Mouse (Mus musculus): Measurements from ENCODE around the gene Srgap1.

Srgap1 gene

DNA sequence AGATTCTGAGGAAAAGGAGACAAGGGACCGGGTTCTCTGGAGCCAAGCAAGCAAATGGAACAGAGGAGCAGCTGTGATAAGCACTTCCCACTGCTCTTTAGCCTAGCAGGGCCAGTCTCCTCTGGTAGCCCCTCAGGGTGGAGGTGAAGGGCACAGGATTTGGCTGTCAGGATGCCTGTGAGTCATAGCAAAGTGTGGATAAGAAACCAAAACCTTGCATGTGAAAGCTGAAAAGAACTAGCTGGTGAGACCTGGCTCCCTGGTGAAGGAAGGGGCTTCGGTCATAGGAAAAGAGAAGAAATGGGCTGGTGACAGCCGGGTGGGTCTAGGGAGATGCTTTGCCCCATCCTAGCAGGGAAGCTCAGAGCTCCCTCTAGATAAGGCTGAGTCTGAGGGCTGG lies 30.5 kb downstream of the Srgap1 start:
- DNase-seq = no peak

DNA sequence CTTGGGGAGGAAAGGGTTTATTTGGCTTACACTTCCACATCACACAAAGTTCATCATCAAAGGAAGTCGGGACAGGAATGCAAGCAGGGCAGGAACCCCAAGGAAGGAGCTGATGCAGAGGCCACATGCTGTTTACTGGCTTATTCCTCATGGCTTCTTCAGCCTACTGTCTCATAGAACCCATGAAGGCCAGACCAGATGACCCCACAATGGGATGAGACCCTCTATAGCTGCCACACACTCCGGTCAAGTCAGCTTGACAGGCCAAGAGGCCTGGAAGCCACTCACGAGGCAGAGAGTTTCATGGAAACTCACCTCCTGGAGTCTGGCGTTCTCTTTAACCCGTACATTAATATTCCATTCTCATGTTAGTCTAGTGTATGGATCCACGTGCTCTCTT lies 34.8 kb downstream of the Srgap1 start:
- no peak for DNase-seq

DNA sequence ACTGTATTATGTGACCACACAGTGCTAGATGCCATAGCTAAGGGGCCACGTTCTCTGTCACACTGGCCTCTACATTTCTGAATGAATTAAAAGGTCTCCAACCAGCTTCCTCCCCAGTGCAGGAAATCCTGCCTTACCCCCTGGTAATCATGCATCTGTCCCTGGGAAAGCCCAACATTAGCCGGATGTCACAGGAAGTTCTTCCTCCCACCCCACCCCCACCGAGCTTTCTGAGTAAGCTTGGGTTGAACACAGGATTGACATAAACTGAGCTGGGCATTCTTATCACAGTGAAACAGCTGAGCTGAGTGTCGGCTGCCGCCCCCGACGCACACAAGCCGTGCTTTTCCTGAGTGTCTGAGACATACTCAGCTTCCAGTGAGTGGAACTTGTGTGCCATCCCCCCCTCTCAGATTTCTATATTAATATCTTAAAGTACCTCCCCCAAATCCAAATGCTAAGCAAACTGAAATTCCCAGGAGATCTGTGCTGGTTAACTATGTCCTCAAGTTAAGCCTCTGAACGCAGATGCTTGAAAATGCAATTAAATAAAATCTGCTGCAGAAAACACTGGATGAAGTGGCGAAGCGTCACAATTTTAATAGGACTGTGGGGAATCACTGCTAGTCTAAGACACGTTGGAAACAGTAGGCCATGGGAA lies 38.3 kb downstream of the Srgap1 start:
- DNase-seq = peak in 1 of 2 experiments; percentile 9

DNA sequence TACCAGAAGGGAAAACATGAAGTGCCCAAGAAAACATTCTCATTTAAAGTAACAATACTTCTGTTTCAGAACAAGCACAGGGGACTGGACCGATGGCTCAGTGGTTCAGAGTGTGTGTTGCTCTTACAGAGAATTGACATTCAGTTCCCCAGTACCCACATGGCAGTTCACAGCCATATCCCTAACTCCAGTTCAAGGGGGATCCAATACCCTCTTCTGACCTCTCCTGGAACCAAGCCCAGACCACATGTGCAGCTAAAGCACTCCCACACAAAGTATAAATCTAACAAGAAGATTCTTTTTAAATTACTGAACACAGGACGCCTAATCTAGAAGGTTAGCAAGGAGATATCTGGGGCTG lies 38.8 kb downstream of the Srgap1 start:
- DNase-seq = no peak

DNA sequence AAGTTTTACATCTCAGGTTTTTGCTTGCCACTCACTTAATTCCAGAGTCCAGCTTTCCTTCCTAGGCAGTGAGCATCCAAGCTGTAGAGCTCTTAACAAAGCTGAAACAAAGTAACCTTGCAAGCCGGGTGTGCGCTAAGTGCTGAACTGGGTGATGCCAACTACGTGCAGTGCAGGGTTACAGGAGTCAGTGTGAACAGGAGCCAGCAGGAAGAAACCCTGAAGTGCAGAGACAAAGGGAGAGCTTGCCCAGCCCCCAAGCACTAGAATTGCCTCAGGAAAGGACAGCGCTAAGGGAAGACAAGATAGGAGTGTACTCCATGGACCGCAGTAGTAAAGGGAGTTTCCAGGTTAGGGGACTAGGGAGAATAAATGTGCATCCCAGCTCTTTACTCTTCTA lies 40.5 kb downstream of the Srgap1 start:
- no peak for DNase-seq

DNA sequence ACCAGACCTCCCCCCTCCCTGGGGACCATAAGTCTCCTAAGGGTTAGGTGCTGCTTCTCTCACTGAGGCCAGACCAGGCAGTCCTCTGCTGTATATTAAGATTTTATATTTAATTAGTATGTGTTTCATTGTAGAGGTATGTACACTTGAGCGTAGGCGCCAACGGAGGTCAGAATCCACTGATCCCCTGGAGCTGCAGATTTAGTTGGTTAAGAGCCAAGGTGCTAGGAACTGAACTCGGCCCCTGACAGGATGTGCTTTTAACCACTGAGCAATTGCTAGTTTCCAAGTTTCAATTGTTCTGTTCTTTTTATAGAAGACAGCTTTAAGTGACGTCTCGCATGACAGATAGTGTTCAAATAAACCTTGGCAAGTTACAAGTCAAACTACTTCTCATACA lies 41.0 kb downstream of the Srgap1 start:
- no peak for DNase-seq

DNA sequence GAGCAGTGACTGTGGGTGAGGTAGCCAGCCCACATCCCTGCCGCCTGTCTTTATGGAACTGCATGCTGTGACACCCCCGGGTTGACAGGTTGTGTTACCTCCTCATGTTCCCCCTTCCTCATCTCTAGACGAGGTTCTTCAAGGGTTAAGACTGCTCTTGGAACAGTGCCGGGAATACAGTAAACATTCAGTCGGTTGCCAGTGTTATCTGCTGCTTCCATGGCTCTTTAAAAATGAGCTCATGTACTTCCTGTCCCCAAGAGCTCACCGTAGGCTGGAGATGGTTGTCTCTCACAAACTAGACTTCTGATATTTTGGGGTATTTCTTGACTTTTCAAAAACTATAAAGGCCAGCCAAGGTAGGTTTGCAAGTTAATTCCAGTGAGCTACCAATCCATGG lies 41.6 kb downstream of the Srgap1 start:
- no peak for DNase-seq

DNA sequence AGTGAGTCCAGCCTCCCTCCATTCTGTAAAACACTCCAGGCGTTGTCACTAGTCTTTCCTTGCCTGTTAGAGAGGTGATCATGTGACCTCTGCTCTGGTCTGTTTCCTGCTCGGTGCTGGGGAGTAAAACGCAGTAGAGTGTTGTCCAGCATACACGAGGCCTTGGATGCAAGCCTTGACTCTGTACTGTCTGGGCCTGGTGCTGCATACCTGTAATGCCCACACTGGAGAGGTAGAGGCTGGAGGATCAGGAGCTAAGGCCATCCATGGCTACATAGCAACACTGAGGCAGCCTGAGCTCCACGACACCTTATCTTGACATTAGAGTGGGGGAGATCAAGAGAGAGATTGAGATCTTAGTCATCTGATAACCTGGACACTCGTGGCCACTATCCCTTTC lies 44.2 kb downstream of the Srgap1 start:
- no peak for DNase-seq

DNA sequence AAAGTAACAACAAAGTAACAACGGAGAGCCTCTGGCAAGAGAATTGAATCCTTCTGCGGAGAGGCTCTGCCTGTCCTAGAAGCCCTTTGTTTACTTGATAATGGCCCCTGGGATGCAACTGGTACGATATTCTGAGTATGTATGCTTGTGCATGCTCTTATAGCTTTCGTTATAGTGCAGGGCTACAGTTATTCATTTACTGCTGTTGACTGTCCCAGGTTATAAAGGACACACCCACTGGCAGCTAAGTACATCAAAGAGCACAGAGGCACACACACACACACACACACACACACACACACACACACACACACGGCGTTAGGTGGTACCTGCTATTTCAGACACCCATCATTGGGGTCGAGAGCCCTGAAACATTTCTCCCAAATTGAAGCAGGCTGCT lies 48.3 kb downstream of the Srgap1 start:
- no peak for DNase-seq

DNA sequence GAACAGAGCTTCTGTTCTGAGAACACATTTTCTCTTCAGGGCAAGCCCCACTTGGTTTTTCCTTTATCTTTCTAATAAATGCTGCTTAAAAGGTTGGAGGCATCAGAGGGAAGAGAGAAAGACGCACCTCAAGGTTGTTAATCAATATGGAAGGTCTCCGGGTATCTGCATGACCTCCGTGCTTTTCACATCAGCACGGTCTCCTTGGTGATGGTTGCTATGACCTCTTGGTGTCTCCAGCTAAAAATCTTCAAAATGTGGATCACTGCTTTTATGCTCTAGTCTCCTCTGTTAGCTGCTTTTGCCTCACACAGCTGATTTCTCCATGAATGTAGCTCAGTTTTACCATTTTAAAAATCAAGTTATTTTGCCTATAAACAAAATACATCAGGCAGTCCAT lies 50.6 kb downstream of the Srgap1 start:
- DNase-seq = no peak

DNA sequence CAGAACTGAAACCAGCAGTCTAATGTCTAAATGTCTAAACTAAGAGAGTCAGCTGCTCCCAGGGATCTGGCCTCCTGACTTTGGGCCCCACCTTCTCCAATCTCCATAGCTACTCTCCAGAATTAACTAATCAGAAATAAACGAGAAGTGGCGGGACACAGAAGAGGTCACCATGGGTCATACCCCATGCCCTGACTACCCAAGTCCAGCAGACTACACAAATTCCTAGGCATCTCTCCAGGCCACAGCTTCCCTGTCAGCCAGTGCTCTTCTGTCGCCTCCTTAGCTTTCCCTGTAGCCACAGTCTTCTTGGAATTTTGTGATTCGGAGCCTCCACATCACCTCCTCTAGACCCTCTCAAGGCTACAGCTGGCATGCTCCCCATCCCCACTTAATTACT lies 51.7 kb downstream of the Srgap1 start:
- DNase-seq = no peak

DNA sequence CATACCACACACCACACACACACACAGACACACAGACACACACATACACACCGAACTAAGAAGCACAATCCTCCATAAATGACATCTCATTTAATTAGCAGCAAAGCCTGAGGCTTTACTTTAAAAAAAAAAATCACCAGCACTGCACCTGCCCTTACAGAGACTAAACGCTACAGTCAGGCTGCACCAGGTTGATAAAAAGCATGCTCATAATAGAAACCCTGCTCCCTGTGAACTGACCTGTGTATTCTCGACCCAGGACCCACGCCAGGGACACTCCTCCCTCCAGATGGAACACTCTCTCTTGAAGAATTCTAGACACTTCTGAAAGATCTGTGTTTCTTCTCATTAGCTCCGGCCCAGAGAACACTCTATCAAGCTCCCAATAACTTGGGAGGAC lies 52.5 kb downstream of the Srgap1 start:
- no peak for DNase-seq

DNA sequence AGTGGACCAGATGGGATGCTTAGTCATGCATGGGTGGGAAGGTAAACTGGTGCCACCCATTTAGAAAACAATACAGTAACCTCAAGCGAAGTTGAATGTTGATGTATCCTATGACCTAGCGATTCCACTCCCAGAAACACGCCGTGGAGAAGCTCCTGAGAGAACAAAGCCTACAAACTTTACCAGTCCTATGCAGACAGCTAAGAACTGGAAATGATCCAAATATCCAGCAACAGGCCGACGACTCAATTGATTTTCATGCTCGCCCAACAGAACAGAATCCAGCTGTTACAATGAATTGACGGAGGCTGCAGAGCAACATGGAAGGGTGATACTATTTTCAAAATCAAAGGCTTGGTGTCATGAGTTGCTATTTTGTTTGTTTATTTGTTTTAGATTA lies 54.5 kb downstream of the Srgap1 start:
- no peak for DNase-seq

DNA sequence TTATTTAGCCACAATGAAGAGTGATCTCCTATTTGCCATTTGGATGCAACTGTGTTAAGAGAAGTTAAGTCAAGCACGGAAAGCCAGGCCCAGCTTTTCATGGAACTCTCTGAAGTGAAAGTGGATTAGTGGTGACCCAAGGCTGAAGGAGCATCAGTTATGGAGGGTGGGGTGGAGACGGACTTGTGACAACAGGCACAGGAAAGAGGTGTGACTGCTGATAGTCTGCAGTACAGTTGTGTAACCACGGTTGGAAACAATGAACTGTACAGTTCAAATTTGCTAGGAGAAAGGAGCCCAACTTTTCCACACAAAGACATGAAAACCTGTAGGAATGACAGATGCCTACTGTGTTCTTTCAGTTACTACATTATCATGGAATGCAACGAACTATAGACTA lies 60.1 kb downstream of the Srgap1 start:
- no peak for DNase-seq

DNA sequence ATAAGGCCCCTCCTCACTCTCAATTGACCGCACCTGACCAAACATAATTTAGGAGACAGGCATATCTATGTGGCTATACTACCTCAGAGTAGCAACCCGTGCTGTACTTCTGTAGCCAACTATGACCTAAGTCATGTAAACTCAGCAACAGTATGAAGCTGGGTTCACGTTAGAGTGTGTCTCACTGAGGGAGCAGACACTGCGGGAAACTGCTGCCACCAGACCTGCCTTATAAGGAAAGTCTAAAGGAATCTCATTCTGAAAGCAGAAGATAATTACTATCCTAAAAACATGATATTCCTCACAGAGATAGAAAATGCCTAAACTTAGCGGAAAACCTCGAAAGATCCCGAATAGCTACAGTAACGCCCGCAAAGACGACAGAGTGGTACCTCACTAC lies 62.2 kb downstream of the Srgap1 start:
- no peak for DNase-seq

DNA sequence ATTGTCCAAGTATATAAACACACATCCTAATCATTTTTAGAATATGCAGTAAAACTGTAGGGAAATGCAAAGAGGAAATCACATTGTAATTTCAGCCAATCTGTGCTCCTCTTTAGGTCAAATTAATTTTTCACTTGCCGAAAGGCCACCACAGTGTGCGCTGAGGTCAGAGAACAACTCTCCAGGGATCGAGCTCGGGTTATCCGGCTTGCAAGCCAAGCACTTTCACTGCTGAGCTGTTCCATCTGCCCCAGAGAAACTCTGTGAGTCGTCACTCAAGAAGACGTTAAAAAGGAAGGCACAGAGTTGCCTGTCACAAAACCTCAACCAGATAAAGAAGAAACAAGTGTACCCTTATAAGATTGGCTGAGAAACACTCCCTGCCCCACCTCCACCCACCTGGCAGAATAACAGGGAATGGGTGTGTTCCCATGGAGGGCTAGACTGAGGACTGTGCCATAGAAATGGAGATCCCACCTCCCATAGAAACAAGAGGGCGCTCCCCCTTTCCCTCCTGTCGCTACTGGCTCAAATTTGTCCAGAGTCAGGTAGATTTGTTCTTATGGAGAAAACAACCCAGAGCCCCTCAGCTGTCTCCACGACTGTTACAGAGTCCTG lies 63.0 kb downstream of the Srgap1 start:
- DNase-seq = no peak

DNA sequence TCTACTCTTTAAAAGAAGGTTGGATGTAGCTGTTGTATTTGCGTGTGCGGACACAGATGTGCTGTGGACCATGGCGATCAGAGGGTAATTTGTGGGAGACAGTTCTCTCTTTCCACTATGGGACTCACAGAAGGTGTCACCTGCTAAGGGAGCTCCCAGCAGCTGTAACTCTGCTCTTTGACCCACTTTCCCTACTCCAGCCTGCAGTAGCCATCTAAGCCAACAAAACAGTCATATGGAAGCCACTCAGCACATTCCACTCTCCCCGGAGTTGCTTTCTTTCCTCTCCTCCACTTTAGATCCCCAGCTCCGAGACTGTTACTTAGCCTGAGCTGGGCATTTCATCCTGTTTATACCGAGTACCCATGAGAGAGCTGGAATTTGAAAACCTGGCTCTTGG lies 71.8 kb downstream of the Srgap1 start:
- DNase-seq = no peak

DNA sequence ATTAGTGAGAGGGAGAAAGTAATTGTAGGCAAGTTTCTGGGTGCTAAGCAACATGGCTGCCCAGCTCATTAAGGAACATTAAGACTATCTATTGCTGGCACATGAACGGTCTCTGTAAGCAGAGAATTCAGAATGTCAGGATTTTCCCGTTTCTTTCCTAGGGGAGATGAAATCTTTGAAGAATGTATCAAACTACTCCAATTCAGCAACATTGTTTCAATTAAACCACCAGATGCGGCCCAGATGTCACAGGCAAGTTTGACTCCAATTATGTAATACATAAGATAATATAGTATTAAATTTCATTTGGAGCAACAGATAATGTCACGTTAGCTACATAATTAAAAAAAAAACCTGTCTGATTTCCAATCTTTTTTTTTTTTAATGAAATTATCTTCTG lies 72.5 kb downstream of the Srgap1 start:
- DNase-seq = no peak

DNA sequence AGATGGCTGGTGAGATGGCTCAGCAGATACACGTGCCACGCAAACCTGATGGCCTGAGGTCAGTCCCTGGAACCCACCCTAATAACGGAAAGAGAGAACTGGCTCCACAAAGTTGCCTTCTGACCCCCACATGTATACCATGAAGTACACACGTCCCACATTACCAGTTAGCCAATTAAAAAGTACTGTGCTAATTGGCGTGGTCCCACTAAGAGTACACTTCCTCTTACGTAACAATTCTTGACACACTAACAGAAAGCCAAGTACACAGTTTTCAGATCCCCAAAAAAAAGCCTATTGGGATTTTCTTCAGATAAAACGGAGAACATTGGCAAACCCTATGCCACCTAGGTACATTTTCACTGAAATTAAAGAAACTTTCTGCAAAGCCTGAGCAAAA lies 73.8 kb downstream of the Srgap1 start:
- DNase-seq = no peak

DNA sequence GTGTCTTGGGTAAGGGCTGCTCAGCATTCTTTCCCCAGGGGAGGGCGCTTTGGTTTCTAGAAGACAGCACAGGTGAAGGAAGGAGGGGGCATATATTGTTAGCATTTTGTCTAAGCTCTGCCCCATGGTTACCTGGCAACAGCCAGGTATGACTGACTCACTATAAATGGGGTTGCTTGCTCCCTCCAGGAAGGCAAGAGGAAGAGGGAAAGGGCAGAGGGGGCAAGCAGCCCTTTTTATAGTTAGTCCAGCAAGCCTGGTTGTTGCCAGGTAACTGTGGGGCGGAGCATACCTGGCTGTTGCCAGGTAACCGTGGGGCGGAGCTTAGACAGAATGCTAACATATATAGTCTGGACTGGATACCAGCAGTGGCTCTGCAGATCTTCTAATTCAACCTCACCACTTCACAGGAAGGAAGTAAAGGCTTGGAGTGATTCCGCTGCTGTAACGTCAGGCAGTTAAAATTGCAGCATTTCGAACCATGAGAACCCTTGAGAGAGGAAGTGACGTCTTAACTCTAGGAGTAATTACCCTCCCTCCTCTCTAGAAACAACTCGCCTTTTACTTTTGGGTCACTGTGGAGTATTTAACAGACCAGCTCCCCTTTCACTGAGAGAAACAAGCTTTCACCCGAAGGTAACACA lies 74.7 kb downstream of the Srgap1 start:
- DNase-seq = no peak

DNA sequence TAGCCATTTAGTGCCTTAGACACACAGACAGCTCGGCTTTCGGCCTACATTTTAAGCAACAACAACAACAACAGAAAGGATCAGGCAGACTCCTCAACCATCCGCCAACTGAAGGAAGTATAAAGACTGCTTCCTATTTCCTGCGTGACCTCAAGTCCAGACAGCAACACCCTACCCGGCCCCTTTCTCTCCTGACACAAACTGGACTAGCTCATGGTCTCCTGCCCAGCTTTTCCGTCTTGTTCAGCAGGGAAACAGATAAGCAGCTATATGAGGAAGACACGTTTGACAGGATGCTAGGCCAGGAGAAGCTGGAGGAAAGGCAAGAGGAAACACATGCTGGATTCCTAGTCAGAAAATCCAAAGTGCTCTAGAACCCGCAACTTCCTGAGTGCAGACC lies 75.5 kb downstream of the Srgap1 start:
- no peak for DNase-seq

DNA sequence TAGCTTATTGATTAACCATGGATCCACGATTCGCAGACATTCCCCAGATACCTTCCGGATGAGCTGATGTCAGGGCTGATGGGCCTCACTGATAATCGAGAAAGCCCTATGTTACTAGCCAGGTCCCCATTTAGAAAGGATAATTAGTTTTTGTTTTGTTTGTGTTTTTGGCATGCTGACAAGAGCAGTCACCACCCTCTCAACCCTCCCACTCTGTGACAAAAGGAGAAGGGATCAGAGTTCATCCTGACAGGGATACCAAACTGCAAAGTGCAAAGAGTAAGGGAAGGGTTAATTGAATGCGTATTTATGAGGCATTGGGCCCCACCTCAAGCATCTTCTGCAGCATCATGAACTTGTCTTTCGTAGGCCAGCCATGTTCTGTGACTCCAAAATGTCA lies 76.2 kb downstream of the Srgap1 start:
- no peak for DNase-seq

DNA sequence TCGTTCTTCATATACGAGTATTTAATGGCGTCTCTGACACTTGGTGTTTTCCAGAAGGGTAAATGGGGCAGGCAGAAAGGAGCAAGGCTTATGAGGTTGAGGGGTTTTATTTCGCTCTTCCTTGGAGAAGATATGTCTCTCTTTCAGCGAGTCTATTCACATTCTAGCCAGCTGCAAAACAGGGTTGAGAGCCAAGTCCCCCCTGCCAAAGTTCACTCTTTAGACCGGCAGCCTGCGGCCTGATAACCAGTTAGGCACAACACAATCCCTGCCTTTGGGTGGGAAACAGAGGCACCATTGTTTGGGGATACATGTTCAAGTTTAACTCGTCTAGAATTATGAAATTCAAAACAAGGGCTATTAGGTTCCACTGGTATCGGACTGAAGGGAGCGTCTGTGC lies 83.0 kb downstream of the Srgap1 start:
- DNase-seq = no peak

DNA sequence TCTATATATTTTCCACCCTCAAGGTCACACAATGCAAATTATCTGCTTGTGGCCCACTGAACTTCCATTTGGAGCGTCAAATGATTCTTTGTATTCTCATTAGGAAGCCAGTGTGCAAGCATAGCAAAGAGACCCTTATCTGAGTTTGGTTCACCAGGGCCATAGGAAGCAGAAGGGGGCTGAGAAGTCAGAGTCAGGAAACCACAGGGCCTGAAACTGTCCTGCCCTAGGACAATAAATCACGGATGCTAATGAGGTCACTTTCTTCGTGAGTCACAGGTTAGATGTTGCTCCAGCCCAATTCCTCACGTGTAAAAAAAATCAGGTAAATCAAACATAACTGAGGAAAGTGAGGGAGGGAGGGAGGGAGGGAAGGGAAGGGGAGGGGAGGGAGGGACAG lies 85.1 kb downstream of the Srgap1 start:
- no peak for DNase-seq

Data from thymus, postnatal 36 days (tissue).